Mouse (Mus musculus) stomach, postnatal 0 days (tissue): ENCODE measurements around the gene Kcnq4. TPM values are rescaled to one million over a fixed set of nuclear protein-coding genes. Genes with fewer than 3 reads are reported as not detected.

Source experiments
- ATAC-seq: fragments of 200-750 bp; cut with Nextera tagmentation; 2 replicates; pipeline ENCODE4 v1.8.0; 2017; ENCODE audit not compliant: low FRiP score, low TSS enrichment
- DNase-seq: peaks from one replicate; pipeline ENCODE4 v3.0.0-alpha.2; 2016; ENCODE audit warnings: low spot score
- H3K27ac ChIP-seq: fragments of 300-500 bp; sonication (generic); replicated peaks from 2 replicates; pipeline ENCODE4 v1.5.1; 2014; ENCODE audit warnings: mild to moderate bottlenecking, control low read depth
- H3K27me3 ChIP-seq: fragments of 300-500 bp; sonication (generic); 2 replicates; pipeline ENCODE4 v1.6.1; 2014; ENCODE audit warnings: low read length; ENCODE audit not compliant: control insufficient read depth, insufficient read depth
- H3K36me3 ChIP-seq: fragments of 300-500 bp; sonication (generic); 2 replicates; pipeline ENCODE4 v1.6.1; 2014; ENCODE audit warnings: low read length, mixed read lengths; ENCODE audit not compliant: control insufficient read depth, insufficient read depth
- H3K4me1 ChIP-seq: fragments of 300-500 bp; sonication (generic); replicated peaks from 2 replicates; pipeline ENCODE4 v1.6.1; 2014; ENCODE audit warnings: antibody characterized with exemption; ENCODE audit not compliant: control insufficient read depth, insufficient read depth
- H3K4me2 ChIP-seq: fragments of 300-500 bp; sonication (generic); replicated peaks from 2 replicates; pipeline ENCODE4 v1.6.1; 2014; ENCODE audit warnings: low read depth, mild to moderate bottlenecking, control low read depth, moderate library complexity
- H3K4me3 ChIP-seq: fragments of 300-500 bp; sonication (generic); 2 replicates; pipeline ENCODE4 v1.5.1; 2014; ENCODE audit warnings: low read depth, low read length, control low read depth
- H3K9ac ChIP-seq: fragments of 300-500 bp; sonication (generic); 2 replicates; pipeline ENCODE4 v1.6.1; 2014; ENCODE audit warnings: mild to moderate bottlenecking, low read length, control low read depth, mixed read lengths
- H3K9me3 ChIP-seq: fragments of 300-500 bp; sonication (generic); 2 replicates; pipeline ENCODE4 v1.6.1; 2016; ENCODE audit warnings: low read length; ENCODE audit not compliant: control insufficient read depth
- CTCF ChIP-seq: IDR thresholded peaks from 2 replicates; pipeline ENCODE4 v1.5.1; 2016; ENCODE audit warnings: antibody characterized with exemption, low read depth, mild to moderate bottlenecking, moderate library complexity
- EP300 ChIP-seq: optimal IDR thresholded peaks from 2 replicates; pipeline ENCODE3; 2016; ENCODE audit warnings: antibody characterized with exemption
- WGBS: fragments of 180-500 bp; shearing (Covaris S2); extraction: QIAGEN DNeasy Blood & Tissue Kit; methylation state at CpG from one replicate; pipeline ENCODE4 v1.1.7; 2014; 5-methylcytosine and 5-hydroxymethylcytosine counted together
- polyA plus RNA-seq: library from polyadenylated mRNA; unstranded; fragments of >200 nt; fragmentation: Nextera tagmentation; extraction: Ambion mirVana; gene quantifications from 2 replicates; pipeline ENCODE4 v1.2.1, GENCODE M21; 2015

The Kcnq4 gene
- polyA plus RNA-seq, 1 experiment from 2014 or later, result 2.2 TPM

GRCm38 (mm10) chr4:120674775-120675451 is 73.5 kb downstream of the Kcnq4 start:
- no peak for TF ChIP-seq CTCF
- TF ChIP-seq EP300, result no peak
- Histone ChIP-seq H3K4me2 (no peak overlapping the region), H3K9me3 (no peaks in the 10 kb centered on the region), H3K4me1 (no peaks in the 10 kb centered on the region), H3K27me3 (no peaks in the 10 kb centered on the region), H3K9ac (no peak overlapping the region), H3K4me3 (no peak overlapping the region), H3K27ac (no peak overlapping the region), H3K36me3 (no peaks in the 10 kb centered on the region)
- ATAC-seq (no peak), DNase-seq (peak; percentile 49)
- WGBS, result 66% methylated on average over 8 of the region's 8 CpGs

GRCm38 (mm10) chr4:120673606-120674005 is 74.8 kb downstream of the Kcnq4 start:
- Histone ChIP-seq H3K36me3 (no peaks in the 10 kb centered on the region), H3K27ac (no peak overlapping the region), H3K9me3 (no peaks in the 10 kb centered on the region), H3K4me1 (no peaks in the 10 kb centered on the region), H3K27me3 (no peaks in the 10 kb centered on the region), H3K4me2 (no peak overlapping the region), H3K4me3 (no peak overlapping the region), H3K9ac (no peak overlapping the region)
- WGBS, result 82% methylated on average over 3 of the region's 3 CpGs
- no peak for ATAC-seq
- no peak for TF ChIP-seq CTCF
- TF ChIP-seq EP300, result no peak
- no peak for DNase-seq

GRCm38 (mm10) chr4:120671046-120671445 is 77.4 kb downstream of the Kcnq4 start:
- TF ChIP-seq EP300 (no peak), CTCF (no peak)
- Histone ChIP-seq H3K4me2 (no peak overlapping the region), H3K9ac (no peak overlapping the region), H3K4me3 (no peak overlapping the region), H3K36me3 (no peaks in the 10 kb centered on the region), H3K27ac (no peak overlapping the region), H3K4me1 (no peaks in the 10 kb centered on the region), H3K27me3 (no peaks in the 10 kb centered on the region), H3K9me3 (no peaks in the 10 kb centered on the region)
- WGBS, result 57% methylated on average over 12 of the region's 12 CpGs
- DNase-seq (no peak), ATAC-seq (no peak)

- H3K27me3 ChIP-seq, result no peaks in the 10 kb centered on the region
- H3K4me3 ChIP-seq, result no peak overlapping the region
- TF ChIP-seq EP300, result no peak
- no peak for TF ChIP-seq CTCF
- no peaks in the 10 kb centered on the region for H3K4me1 ChIP-seq
- ATAC-seq (no peak), DNase-seq (no peak)
- H3K9ac ChIP-seq, result no peak overlapping the region
- no peak overlapping the region for H3K4me2 ChIP-seq
- no peaks in the 10 kb centered on the region for H3K36me3 ChIP-seq
- 71% methylated on average over 5 of the region's 5 CpGs for WGBS
- H3K27ac ChIP-seq, result no peak overlapping the region
- no peaks in the 10 kb centered on the region for H3K9me3 ChIP-seq
These were observed 78.8 kb downstream of the Kcnq4 start for GRCm38 (mm10) chr4:120669585-120669984.

GRCm38 (mm10) chr4:120668551-120668950 is 79.9 kb downstream of the Kcnq4 start:
- ATAC-seq (no peak), DNase-seq (no peak)
- H3K4me2 ChIP-seq, result no peak overlapping the region
- H3K4me1 ChIP-seq, result no peaks in the 10 kb centered on the region
- no peak overlapping the region for H3K9ac ChIP-seq
- H3K27me3 ChIP-seq, result no peaks in the 10 kb centered on the region
- H3K4me3 ChIP-seq, result no peak overlapping the region
- TF ChIP-seq CTCF, result peak; percentile 45
- TF ChIP-seq EP300, result no peak
- H3K9me3 ChIP-seq, result no peaks in the 10 kb centered on the region
- no peaks in the 10 kb centered on the region for H3K36me3 ChIP-seq
- 87% methylated on average over 4 of the region's 4 CpGs for WGBS
- no peak overlapping the region for H3K27ac ChIP-seq

- DNase-seq (no peak), ATAC-seq (no peak)
- Histone ChIP-seq H3K27me3 (no peaks in the 10 kb centered on the region), H3K9ac (peak overlapping the region; percentile 71), H3K4me2 (peak overlapping the region; percentile 100), H3K36me3 (no peaks in the 10 kb centered on the region), H3K4me3 (peak overlapping the region; percentile 59), H3K9me3 (no peaks in the 10 kb centered on the region), H3K27ac (peak overlapping the region; percentile 79), H3K4me1 (no peaks in the 10 kb centered on the region)
- WGBS, result 39% methylated on average over 10 of the region's 10 CpGs
- TF ChIP-seq EP300, result no peak
These were observed 80.9 kb downstream of the Kcnq4 start for GRCm38 (mm10) chr4:120667555-120667954.
